In the genomic region with DNA sequence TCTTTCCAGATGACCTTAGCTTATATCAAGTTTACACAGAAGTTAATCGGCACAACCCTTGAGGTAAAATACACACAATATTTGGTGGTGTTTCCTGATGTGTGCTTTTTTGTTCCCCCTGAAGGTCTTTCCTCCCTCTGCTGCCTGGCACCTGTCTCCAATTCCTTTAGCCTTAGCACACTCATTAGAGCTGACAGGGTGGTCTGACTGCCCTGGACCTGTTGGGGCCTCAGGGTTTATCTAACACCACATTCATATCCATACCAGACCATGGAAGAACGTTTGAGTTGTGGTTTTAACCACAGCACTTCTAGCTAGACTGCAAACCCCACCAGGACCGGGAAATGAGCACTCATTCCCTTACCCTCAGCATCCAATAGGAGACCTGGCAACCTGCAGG, we compare ENCODE assay signal across 12 mouse cellular contexts.
"Had no signal": no experiment of that assay in that cellular context is flagged by ENCODE, and none has a peak within 500 bp of the region (broad histone marks: within the 10 kb centered on the region; RNA-seq: fewer than 3 reads in every experiment).

No protein-coding gene starts in this region.

- H3K9ac ChIP-seq: limb, embryonic 12.5 days; midbrain, embryonic 13.5 days had no signal

- H3K4me3 ChIP-seq: limb, embryonic 12.5 days; midbrain, embryonic 13.5 days had no signal

- H3K27me3 ChIP-seq: limb, embryonic 12.5 days; midbrain, embryonic 13.5 days had no signal

- H3K4me1 ChIP-seq: midbrain, embryonic 13.5 days had no signal

- H3K27ac ChIP-seq: kidney, postnatal 0 days; midbrain, embryonic 13.5 days had no signal

- H3K4me2 ChIP-seq: limb, embryonic 12.5 days; midbrain, embryonic 13.5 days had no signal

- ATAC-seq: lung, postnatal 0 days; midbrain, embryonic 13.5 days had no signal

- H3K36me3 ChIP-seq: limb, embryonic 12.5 days; midbrain, embryonic 13.5 days had no signal

- DNase-seq: kidney, adult 8-10 months; layer of hippocampus, adult 9-11 months; layer of hippocampus, postnatal 36 days; lung, adult 2 months; lung, postnatal 36 days; right cerebral cortex, postnatal 25 days; thymus, adult 18-20 months; thymus, postnatal 25 days had no signal

- H3K9me3 ChIP-seq: limb, embryonic 12.5 days; midbrain, embryonic 13.5 days had no signal
